Mouse (Mus musculus): ENCODE measurements around the gene Gm45902. TPM values are rescaled to one million over a fixed set of nuclear protein-coding genes. Genes with fewer than 3 reads are reported as not detected.

Gene Gm45902
- 1 to 10 TPM; 4.1 to 6.4 TPM for polyA plus RNA-seq (2017; shearing (Covaris generic))

GRCm38 (mm10) chr2:3512552-3513454 is at the start of gene Gm45902, which contains the start of the genes Hspa14 and Cdnf:
TSS of gene Gm45902 (minus strand) at chr2:3512790.
TSS of gene Hspa14 (minus strand) at chr2:3512814.
TSS of gene Cdnf (plus strand) at chr2:3513030.

GRCm38 (mm10) chr2:3474861-3475283 is 37.7 kb downstream of the Gm45902 start, which contains the start of gene Suv39h2:
TSS of gene Suv39h2 (minus strand) at chr2:3475031.

Other genes with a start within 250 kb of the Gm45902 start
- gene Nmt2, start 228.6 kb downstream of the Gm45902 start, polyA plus RNA-seq (2017; shearing (Covaris generic)), result 10 to 100 TPM; 11.6 to 11.8 TPM
- gene Rpp38, start 180.1 kb downstream of the Gm45902 start, polyA plus RNA-seq (2017; shearing (Covaris generic)), result 10 to 100 TPM; 18.3 to 21.7 TPM
- 1 to 10 TPM in 1 of 2 experiments, under 1 TPM in 1; 0.31 to 1.1 TPM for gene Acbd7, start 176.6 kb downstream of the Gm45902 start, polyA plus RNA-seq (2017; shearing (Covaris generic))
- gene Olah, start 115.6 kb downstream of the Gm45902 start, polyA plus RNA-seq (2017; shearing (Covaris generic)), result under 1 TPM; 0.11 to 0.53 TPM
- 1 to 10 TPM in 1 of 2 experiments, not detected in 1; 1.1 TPM for gene Meig1, start 90.1 kb downstream of the Gm45902 start, polyA plus RNA-seq (2017; shearing (Covaris generic))
- gene Dclre1c, start 88.7 kb downstream of the Gm45902 start, polyA plus RNA-seq (2017; shearing (Covaris generic)), result 10 to 100 TPM; 15.9 to 18.9 TPM
- 1 to 10 TPM; 1.1 to 2.2 TPM for gene Suv39h2, start 37.8 kb downstream of the Gm45902 start, polyA plus RNA-seq (2017; shearing (Covaris generic))
- 10 to 100 TPM; 91.6 to 95.8 TPM for gene Hspa14, start within 50 bp of the Gm45902 start, polyA plus RNA-seq (2017; shearing (Covaris generic))
- gene Cdnf, start 240 bp upstream of the Gm45902 start, polyA plus RNA-seq (2017; shearing (Covaris generic)), result under 1 TPM; 0.39 to 0.47 TPM
- 100 to 1,000 TPM; 371 to 404 TPM for gene Fam107b, start 57.7 kb upstream of the Gm45902 start, polyA plus RNA-seq (2017; shearing (Covaris generic))

Measured in inflammation-experienced regulatory T-cells (primary cell).